Mouse (Mus musculus) stomach, embryonic 16.5 days (tissue): ENCODE results near the gene Prkcz. TPM values are rescaled to one million over a fixed set of nuclear protein-coding genes. Genes with fewer than 3 reads are reported as not detected.
A peak's percentile ranks its signal among the peaks of the same experiment; 100 is the strongest.

Source experiments
- ATAC-seq: fragments of 200-750 bp; cut with Nextera tagmentation; 2 replicates; pipeline ENCODE4 v1.8.0; 2017; ENCODE audit warnings: moderate number of reproducible peaks, moderate TSS enrichment; ENCODE audit not compliant: insufficient read depth, low FRiP score
- H3K27ac ChIP-seq: fragments of 300-500 bp; sonication (generic); 2 replicates; pipeline ENCODE4 v1.5.1; 2014; ENCODE audit warnings: low read length
- H3K27me3 ChIP-seq: fragments of 300-500 bp; sonication (generic); 2 replicates; pipeline ENCODE4 v1.6.1; 2014; ENCODE audit warnings: low read length, control low read depth, mixed read lengths; ENCODE audit not compliant: control insufficient read depth, insufficient read depth
- H3K36me3 ChIP-seq: fragments of 300-500 bp; sonication (generic); 2 replicates; pipeline ENCODE4 v1.6.1; 2014; ENCODE audit warnings: low read length; ENCODE audit not compliant: control insufficient read depth, insufficient read depth
- H3K4me1 ChIP-seq: fragments of 300-500 bp; sonication (generic); 2 replicates; pipeline ENCODE4 v1.6.1; 2014; ENCODE audit warnings: low read length, control low read depth, mixed read lengths; ENCODE audit not compliant: control insufficient read depth, insufficient read depth
- H3K4me2 ChIP-seq: fragments of 300-500 bp; sonication (generic); 2 replicates; pipeline ENCODE4 v1.6.1; 2014; ENCODE audit warnings: low read depth, low read length, mixed read lengths
- H3K4me3 ChIP-seq: fragments of 300-500 bp; sonication (generic); replicated peaks from 2 replicates; pipeline ENCODE4 v1.5.1; 2014; ENCODE audit warnings: mild to moderate bottlenecking, low read length
- H3K9ac ChIP-seq: fragments of 300-500 bp; sonication (generic); 2 replicates; pipeline ENCODE4 v1.6.1; 2014; ENCODE audit warnings: low read length
- H3K9me3 ChIP-seq: fragments of 300-500 bp; sonication (generic); replicated peaks from 2 replicates; pipeline ENCODE4 v1.6.1; 2016; ENCODE audit warnings: low read length, control low read depth; ENCODE audit not compliant: control insufficient read depth
- WGBS: fragments of 180-500 bp; shearing (Covaris S2); extraction: QIAGEN DNeasy Blood & Tissue Kit; methylation state at CpG from one replicate; pipeline ENCODE4 v1.1.7; 2014; 5-methylcytosine and 5-hydroxymethylcytosine counted together
- polyA plus RNA-seq: library from polyadenylated mRNA; unstranded; fragments of >200 nt; fragmentation: Nextera tagmentation; extraction: Ambion mirVana; gene quantifications from 2 replicates; pipeline ENCODE4 v1.2.1, GENCODE M21; 2015

The Prkcz gene
- polyA plus RNA-seq, 1 experiment from 2014 or later, result 16.7 TPM

GRCm38 (mm10) chr4:155283001-155283503 lies 78.1 kb downstream of the Prkcz start:
- H3K4me1 ChIP-seq, result peaks cover 31% of the 10 kb centered on the region
- ATAC-seq, result peak; percentile 60
- H3K9me3 ChIP-seq, result no peaks in the 10 kb centered on the region
- peak overlapping the region; percentile 30 for H3K9ac ChIP-seq
- 32% methylated on average over 11 of the region's 11 CpGs for WGBS
- H3K4me3 ChIP-seq, result no peak overlapping the region
- peak overlapping the region; percentile 70 for H3K27ac ChIP-seq
- H3K36me3 ChIP-seq, result no peaks in the 10 kb centered on the region
- peak overlapping the region; percentile 34 for H3K4me2 ChIP-seq
- no peaks in the 10 kb centered on the region for H3K27me3 ChIP-seq

GRCm38 (mm10) chr4:155282231-155282630 lies 78.9 kb downstream of the Prkcz start:
- peak overlapping the region; percentile 70 for H3K27ac ChIP-seq
- WGBS, result 24% methylated on average over 6 of the region's 6 CpGs
- H3K9me3 ChIP-seq, result no peaks in the 10 kb centered on the region
- no peaks in the 10 kb centered on the region for H3K27me3 ChIP-seq
- no peak overlapping the region for H3K9ac ChIP-seq
- H3K4me3 ChIP-seq, result no peak overlapping the region
- peaks cover 31% of the 10 kb centered on the region for H3K4me1 ChIP-seq
- ATAC-seq, result no peak
- no peak overlapping the region for H3K4me2 ChIP-seq
- H3K36me3 ChIP-seq, result no peaks in the 10 kb centered on the region

GRCm38 (mm10) chr4:155281652-155282051 lies 79.5 kb downstream of the Prkcz start:
- ATAC-seq, result no peak
- no peaks in the 10 kb centered on the region for H3K27me3 ChIP-seq
- WGBS, result 87% methylated on average over 8 of the region's 8 CpGs
- peaks cover 31% of the 10 kb centered on the region for H3K4me1 ChIP-seq
- no peaks in the 10 kb centered on the region for H3K9me3 ChIP-seq
- H3K9ac ChIP-seq, result no peak overlapping the region
- H3K27ac ChIP-seq, result 0 out of 2 replicates have a peak overlapping the region, but pooled peaks have one; percentile 70
- no peak overlapping the region for H3K4me3 ChIP-seq
- no peak overlapping the region for H3K4me2 ChIP-seq
- H3K36me3 ChIP-seq, result no peaks in the 10 kb centered on the region

- ATAC-seq, result no peak
- Histone ChIP-seq H3K9ac (no peak overlapping the region), H3K27me3 (no peaks in the 10 kb centered on the region), H3K27ac (no peak overlapping the region), H3K4me2 (no peak overlapping the region), H3K36me3 (no peaks in the 10 kb centered on the region), H3K9me3 (no peaks in the 10 kb centered on the region), H3K4me3 (no peak overlapping the region), H3K4me1 (peaks cover 31% of the 10 kb centered on the region)
- 65% methylated on average over 2 of the region's 2 CpGs for WGBS
Measured at GRCm38 (mm10) chr4:155281227-155281626, 79.9 kb downstream of the Prkcz start.

- Histone ChIP-seq H3K36me3 (no peaks in the 10 kb centered on the region), H3K9ac (no peak overlapping the region), H3K4me3 (no peak overlapping the region), H3K9me3 (no peaks in the 10 kb centered on the region), H3K27me3 (no peaks in the 10 kb centered on the region), H3K27ac (no peak overlapping the region), H3K4me1 (peaks cover 31% of the 10 kb centered on the region), H3K4me2 (no peak overlapping the region)
- ATAC-seq, result no peak
- WGBS, result 70% methylated on average over 1 of the region's 1 CpGs
Measured at GRCm38 (mm10) chr4:155280768-155281121, 80.4 kb downstream of the Prkcz start.

- no peaks in the 10 kb centered on the region for H3K36me3 ChIP-seq
- H3K27ac ChIP-seq, result no peak overlapping the region
- H3K4me2 ChIP-seq, result no peak overlapping the region
- WGBS, result 48% methylated on average over 16 of the region's 16 CpGs
- ATAC-seq, result peak; percentile 37; the same call in 1 of the 2 replicates
- H3K27me3 ChIP-seq, result no peaks in the 10 kb centered on the region
- no peak overlapping the region for H3K9ac ChIP-seq
- H3K9me3 ChIP-seq, result no peaks in the 10 kb centered on the region
- peaks cover 31% of the 10 kb centered on the region for H3K4me1 ChIP-seq
- H3K4me3 ChIP-seq, result no peak overlapping the region
Measured at GRCm38 (mm10) chr4:155279926-155280767, 81.0 kb downstream of the Prkcz start.

GRCm38 (mm10) chr4:155279054-155279453 lies 82.1 kb downstream of the Prkcz start:
- Histone ChIP-seq H3K9ac (no peak overlapping the region), H3K9me3 (no peaks in the 10 kb centered on the region), H3K27me3 (no peaks in the 10 kb centered on the region), H3K4me2 (no peak overlapping the region), H3K4me1 (peaks cover 31% of the 10 kb centered on the region), H3K27ac (no peak overlapping the region), H3K36me3 (no peaks in the 10 kb centered on the region), H3K4me3 (no peak overlapping the region)
- 80% methylated on average over 8 of the region's 8 CpGs for WGBS
- no peak for ATAC-seq

GRCm38 (mm10) chr4:155277963-155278362 lies 83.2 kb downstream of the Prkcz start:
- H3K27me3 ChIP-seq, result no peaks in the 10 kb centered on the region
- no peaks in the 10 kb centered on the region for H3K36me3 ChIP-seq
- 78% methylated on average over 6 of the region's 6 CpGs for WGBS
- H3K9me3 ChIP-seq, result no peaks in the 10 kb centered on the region
- ATAC-seq, result no peak
- no peak overlapping the region for H3K9ac ChIP-seq
- no peak overlapping the region for H3K4me3 ChIP-seq
- no peak overlapping the region for H3K27ac ChIP-seq
- H3K4me1 ChIP-seq, result peaks cover 26% of the 10 kb centered on the region
- no peak overlapping the region for H3K4me2 ChIP-seq

GRCm38 (mm10) chr4:155274851-155275250 lies 86.3 kb downstream of the Prkcz start:
- no peaks in the 10 kb centered on the region for H3K27me3 ChIP-seq
- no peaks in the 10 kb centered on the region for H3K36me3 ChIP-seq
- no peak overlapping the region for H3K4me3 ChIP-seq
- H3K4me2 ChIP-seq, result no peak overlapping the region
- H3K27ac ChIP-seq, result peak overlapping the region; percentile 2; the same call in 1 of the 2 replicates
- no peak for ATAC-seq
- no peak overlapping the region for H3K9ac ChIP-seq
- 39% methylated on average over 3 of the region's 3 CpGs for WGBS
- no peaks in the 10 kb centered on the region for H3K9me3 ChIP-seq
- H3K4me1 ChIP-seq, result no peaks in the 10 kb centered on the region; the same call in 1 of the 2 replicates
